Mouse (Mus musculus): ENCODE data around the gene Tex11. TPM values are rescaled to one million over a fixed set of nuclear protein-coding genes. Genes with fewer than 3 reads are reported as not detected.
"Not testable (repeated sequence)": the region's sequence is repeated elsewhere in the genome, so short reads cannot be mapped to it uniquely, and the experiment has no call there.

Gene Tex11
- not detected for total RNA-seq (2021)
- long read RNA-seq, experiment 1 = 0 reads
- long read RNA-seq, experiment 2 = 0 reads

- no peak for DNase-seq (ENCODE audit: low spot score in 2 of 2)
These were observed at the start of gene Tex11 for GRCm38 (mm10) chrX:101059541-101059940. TSS of gene Tex11 (minus strand) at chrX:101059667.

GRCm38 (mm10) chrX:101085920-101086319 lies 26.5 kb upstream of the Tex11 start, which contains the start of gene Slc7a3:
TSS of gene Slc7a3 (minus strand) at chrX:101086020.
- DNase-seq (ENCODE audit: low spot score in 2 of 2) = no peak

GRCm38 (mm10) chrX:101085211-101085610 lies 25.7 kb upstream of the Tex11 start:
- not testable (repeated sequence) for DNase-seq (ENCODE audit: low spot score in 2 of 2)

GRCm38 (mm10) chrX:101084192-101084591 lies 24.7 kb upstream of the Tex11 start:
- DNase-seq (ENCODE audit: low spot score in 2 of 2) = no peak

GRCm38 (mm10) chrX:101065245-101065644 lies 5.8 kb upstream of the Tex11 start:
- no peak for DNase-seq (ENCODE audit: low spot score in 2 of 2)

- DNase-seq (ENCODE audit: low spot score in 2 of 2) = no peak
These were observed 4.0 kb upstream of the Tex11 start for GRCm38 (mm10) chrX:101063503-101063902.

GRCm38 (mm10) chrX:100943640-100944039 lies 115.8 kb downstream of the Tex11 start:
- no peak for DNase-seq (ENCODE audit: low spot score in 2 of 2)

GRCm38 (mm10) chrX:100839211-100839610 lies 220.3 kb downstream of the Tex11 start:
- DNase-seq (ENCODE audit: low spot score in 2 of 2) = no peak

GRCm38 (mm10) chrX:100832806-100833205 lies 226.7 kb downstream of the Tex11 start:
- no peak for DNase-seq (ENCODE audit: low spot score in 2 of 2)

GRCm38 (mm10) chrX:100825557-100825956 lies 233.9 kb downstream of the Tex11 start:
- no peak for DNase-seq (ENCODE audit: low spot score in 2 of 2)

GRCm38 (mm10) chrX:100821149-100821548 lies 238.3 kb downstream of the Tex11 start:
- no peak for DNase-seq (ENCODE audit: low spot score in 2 of 2)

- no peak for DNase-seq (ENCODE audit: low spot score in 2 of 2)
These were observed 240.8 kb downstream of the Tex11 start for GRCm38 (mm10) chrX:100818681-100819080.

GRCm38 (mm10) chrX:100815766-100816165 lies 243.7 kb downstream of the Tex11 start:
- no peak for DNase-seq (ENCODE audit: low spot score in 2 of 2)

- no peak for DNase-seq (ENCODE audit: low spot score in 2 of 2)
These were observed 245.3 kb downstream of the Tex11 start for GRCm38 (mm10) chrX:100814139-100814538.

- no peak for DNase-seq (ENCODE audit: low spot score in 2 of 2)
These were observed 248.3 kb downstream of the Tex11 start for GRCm38 (mm10) chrX:100811129-100811528.

- DNase-seq (ENCODE audit: low spot score in 2 of 2) = no peak
These were observed 257.4 kb downstream of the Tex11 start for GRCm38 (mm10) chrX:100802034-100802433.

- DNase-seq (ENCODE audit: low spot score in 2 of 2) = no peak
These were observed 258.8 kb downstream of the Tex11 start for GRCm38 (mm10) chrX:100800643-100801042.

- DNase-seq (ENCODE audit: low spot score in 2 of 2) = no peak
These were observed 261.5 kb downstream of the Tex11 start for GRCm38 (mm10) chrX:100797851-100798527.

- DNase-seq (ENCODE audit: low spot score in 2 of 2) = no peak
These were observed 262.1 kb downstream of the Tex11 start for GRCm38 (mm10) chrX:100797370-100797769.

- no peak for DNase-seq (ENCODE audit: low spot score in 2 of 2)
These were observed 262.8 kb downstream of the Tex11 start for GRCm38 (mm10) chrX:100796741-100797090.

- no peak for DNase-seq (ENCODE audit: low spot score in 2 of 2)
These were observed 263.3 kb downstream of the Tex11 start for GRCm38 (mm10) chrX:100796041-100796740.

- no peak for DNase-seq (ENCODE audit: low spot score in 2 of 2)
These were observed 270.1 kb downstream of the Tex11 start for GRCm38 (mm10) chrX:100789322-100789721.

Measured in adrenal gland, adult 18-20 months (tissue).